Mouse (Mus musculus): ENCODE measurements at regions not wholly inside any gene's neighbourhood (a gene's known extent, or its start where the extent isn't known, plus 50 kb on each side); places are given as distances from the start of the nearest gene placed in this dataset.
"Not testable (repeated sequence)": the region's sequence is repeated elsewhere in the genome, so short reads cannot be mapped to it uniquely, and the experiment has no call there.

DNA sequence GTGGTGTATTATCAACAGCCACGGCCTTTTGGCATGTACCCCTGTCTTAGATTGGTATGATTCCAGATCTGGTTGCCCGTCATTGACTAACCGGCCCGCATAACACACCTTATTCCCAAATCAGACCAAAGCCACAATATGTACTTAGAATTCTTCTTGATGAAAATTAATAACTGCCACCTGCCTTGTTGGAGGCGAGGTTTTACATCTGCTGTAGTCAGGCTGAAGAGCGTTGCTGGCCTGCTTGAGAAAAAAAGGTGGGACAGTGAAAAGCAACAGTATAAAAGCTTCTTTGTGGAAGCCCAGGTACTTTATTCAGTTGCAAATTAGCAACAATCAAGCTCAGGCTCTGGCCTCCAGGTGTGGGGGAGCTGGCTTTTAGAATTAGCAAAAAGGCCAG is 223.6 kb upstream of the Car8 start:
- H3K79me3 ChIP-seq (ENCODE audit: low read depth); H3K4me3 ChIP-seq (ENCODE audit: insufficient read depth, poor library complexity, severe bottlenecking); H3K27me3 ChIP-seq (ENCODE audit: control insufficient read depth, insufficient read depth, insufficient read length); H3K79me2 ChIP-seq (ENCODE audit: control insufficient read depth, insufficient read depth); H3ac ChIP-seq (ENCODE audit: control insufficient read depth, insufficient read length, low read depth); H3K36me3 ChIP-seq (ENCODE audit: control insufficient read depth, insufficient read depth): not testable (repeated sequence)

- no peak overlapping the region for H3ac ChIP-seq (ENCODE audit: control insufficient read depth, insufficient read length, low read depth)
- TF ChIP-seq MYOG (IDR thresholded peaks at IDR 0.05; ENCODE audit: control insufficient read depth, extremely low read depth, insufficient read length): no peak
- no peak for TF ChIP-seq CTCF (IDR thresholded peaks at IDR 0.05; ENCODE audit: control insufficient read depth, insufficient read depth, insufficient read length)
- no peak for TF ChIP-seq USF1 (IDR thresholded peaks at IDR 0.05; ENCODE audit: low read depth)
- TF ChIP-seq FOSL1 (IDR thresholded peaks at IDR 0.05; ENCODE audit: insufficient read depth, low read length, poor library complexity, severe bottlenecking): no peak
- TF ChIP-seq MYOD1 (IDR thresholded peaks at IDR 0.05; ENCODE audit: control insufficient read depth, insufficient read length, low read depth): no peak
- no peaks in the 10 kb centered on the region for H3K79me2 ChIP-seq (ENCODE audit: control insufficient read depth, insufficient read depth)
- no peaks in the 10 kb centered on the region for H3K79me3 ChIP-seq (ENCODE audit: low read depth)
- H3K4me3 ChIP-seq (ENCODE audit: insufficient read depth, poor library complexity, severe bottlenecking): no peak overlapping the region
- H3K36me3 ChIP-seq (ENCODE audit: control insufficient read depth, insufficient read depth): no peaks in the 10 kb centered on the region
- H3K27me3 ChIP-seq (ENCODE audit: control insufficient read depth, insufficient read depth, insufficient read length): no peaks in the 10 kb centered on the region
Observed at GRCm38 (mm10) chr4:8454346-8454745, 215.5 kb upstream of the Car8 start.

DNA sequence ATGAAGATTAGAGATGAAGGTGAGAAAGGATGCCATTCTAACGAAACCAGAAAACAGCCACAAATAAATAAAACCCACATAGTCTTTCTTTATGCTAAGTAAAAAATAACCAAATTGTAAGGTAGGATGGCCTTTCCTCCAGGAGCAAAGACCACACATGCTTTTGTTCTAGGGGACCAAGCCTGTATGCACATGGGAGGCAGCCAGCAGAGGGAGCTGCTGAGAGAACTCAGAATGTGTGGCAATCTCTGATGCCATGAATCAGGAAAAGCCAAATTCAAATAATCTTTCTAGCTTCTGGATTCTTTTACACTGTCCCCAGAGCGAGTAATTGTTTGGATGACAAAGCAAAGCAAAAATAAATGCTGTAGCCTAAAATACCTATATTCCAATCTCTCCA is 193.6 kb upstream of the Car8 start:
- TF ChIP-seq USF1 (IDR thresholded peaks at IDR 0.05; ENCODE audit: low read depth): no peak
- TF ChIP-seq CEBPB (IDR thresholded peaks at IDR 0.05; ENCODE audit: low read depth): peak; percentile 10
- H3K36me3 ChIP-seq (ENCODE audit: control insufficient read depth, insufficient read depth): no peaks in the 10 kb centered on the region
- H3K79me2 ChIP-seq (ENCODE audit: control insufficient read depth, insufficient read depth): no peaks in the 10 kb centered on the region
- H3K27me3 ChIP-seq (ENCODE audit: control insufficient read depth, insufficient read depth, insufficient read length): no peaks in the 10 kb centered on the region
- H3K79me3 ChIP-seq (ENCODE audit: low read depth): no peaks in the 10 kb centered on the region
- H3K4me3 ChIP-seq (ENCODE audit: insufficient read depth, poor library complexity, severe bottlenecking): no peak overlapping the region
- no peak overlapping the region for H3ac ChIP-seq (ENCODE audit: control insufficient read depth, insufficient read length, low read depth)

DNA sequence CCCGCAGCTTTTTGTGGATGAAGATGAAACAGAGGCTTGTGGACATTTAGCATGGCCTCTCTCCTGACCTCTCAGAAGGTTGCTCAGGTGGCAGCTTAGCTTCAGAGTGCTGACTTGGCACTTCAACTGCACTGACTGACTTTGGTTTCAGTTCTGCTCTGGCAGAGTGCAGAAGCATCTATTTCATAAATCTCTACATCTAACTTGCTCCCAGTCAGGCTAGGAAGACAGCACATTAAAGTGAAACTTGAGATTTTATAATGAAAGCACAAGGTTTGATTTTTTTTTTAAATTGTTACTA is 192.1 kb upstream of the Car8 start:
- H3ac ChIP-seq (ENCODE audit: control insufficient read depth, insufficient read length, low read depth): no peak overlapping the region
- no peaks in the 10 kb centered on the region for H3K79me3 ChIP-seq (ENCODE audit: low read depth)
- no peak overlapping the region for H3K4me3 ChIP-seq (ENCODE audit: insufficient read depth, poor library complexity, severe bottlenecking)
- no peak for TF ChIP-seq MYOD1 (IDR thresholded peaks at IDR 0.05; ENCODE audit: control insufficient read depth, insufficient read length, low read depth)
- no peak for TF ChIP-seq CEBPB (IDR thresholded peaks at IDR 0.05; ENCODE audit: low read depth)
- no peak for TF ChIP-seq MYOG (IDR thresholded peaks at IDR 0.05; ENCODE audit: control insufficient read depth, extremely low read depth, insufficient read length)
- TF ChIP-seq USF1 (IDR thresholded peaks at IDR 0.05; ENCODE audit: low read depth): no peak
- no peak for TF ChIP-seq FOSL1 (IDR thresholded peaks at IDR 0.05; ENCODE audit: insufficient read depth, low read length, poor library complexity, severe bottlenecking)
- TF ChIP-seq CTCF (IDR thresholded peaks at IDR 0.05; ENCODE audit: control insufficient read depth, insufficient read depth, insufficient read length): no peak
- H3K79me2 ChIP-seq (ENCODE audit: control insufficient read depth, insufficient read depth): no peaks in the 10 kb centered on the region
- no peaks in the 10 kb centered on the region for H3K27me3 ChIP-seq (ENCODE audit: control insufficient read depth, insufficient read depth, insufficient read length)
- no peaks in the 10 kb centered on the region for H3K36me3 ChIP-seq (ENCODE audit: control insufficient read depth, insufficient read depth)

DNA sequence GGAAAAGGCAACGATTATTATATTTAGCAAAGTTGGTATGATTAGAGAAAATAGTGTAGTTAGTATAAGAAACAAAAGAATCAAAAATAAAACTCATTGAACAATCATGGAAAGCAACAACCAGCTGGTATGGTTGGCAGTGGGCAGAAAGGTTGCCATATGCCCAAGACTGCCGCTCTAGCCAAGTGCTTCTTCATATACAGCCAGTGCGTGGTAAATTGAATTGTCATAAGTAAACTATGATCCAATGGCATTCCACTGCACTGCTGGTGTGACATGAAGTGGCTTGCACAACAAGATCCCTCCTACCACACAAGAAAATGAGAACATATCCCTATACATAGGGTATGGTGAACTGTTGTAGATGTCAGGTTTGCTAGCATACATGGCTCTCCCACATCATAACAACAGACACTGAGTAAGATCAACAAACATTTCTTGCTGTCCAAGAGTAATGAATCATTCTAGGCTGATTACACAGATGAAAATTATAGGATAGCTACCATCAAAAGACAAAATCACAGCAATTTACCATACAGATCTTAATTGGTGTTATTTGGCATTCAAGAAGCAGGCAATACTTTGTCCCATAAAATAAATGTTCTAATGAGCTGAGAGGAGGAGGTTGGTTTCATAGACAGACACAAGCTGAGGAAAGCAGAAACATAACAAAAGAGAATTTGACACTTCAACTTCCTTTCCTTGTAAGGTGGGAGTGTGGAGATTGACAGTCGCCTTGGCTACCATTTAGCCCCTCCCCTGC is 191.6 kb upstream of the Car8 start:
- no peaks in the 10 kb centered on the region for H3K79me2 ChIP-seq (ENCODE audit: control insufficient read depth, insufficient read depth)
- no peaks in the 10 kb centered on the region for H3K27me3 ChIP-seq (ENCODE audit: control insufficient read depth, insufficient read depth, insufficient read length)
- no peaks in the 10 kb centered on the region for H3K36me3 ChIP-seq (ENCODE audit: control insufficient read depth, insufficient read depth)
- no peaks in the 10 kb centered on the region for H3K79me3 ChIP-seq (ENCODE audit: low read depth)
- no peak overlapping the region for H3K4me3 ChIP-seq (ENCODE audit: insufficient read depth, poor library complexity, severe bottlenecking)
- TF ChIP-seq MYOD1 (IDR thresholded peaks at IDR 0.05; ENCODE audit: control insufficient read depth, insufficient read length, low read depth): no peak
- TF ChIP-seq CEBPB (IDR thresholded peaks at IDR 0.05; ENCODE audit: low read depth): no peak
- TF ChIP-seq MYOG (IDR thresholded peaks at IDR 0.05; ENCODE audit: control insufficient read depth, extremely low read depth, insufficient read length): no peak
- TF ChIP-seq USF1 (IDR thresholded peaks at IDR 0.05; ENCODE audit: low read depth): no peak
- no peak for TF ChIP-seq MAX (IDR thresholded peaks at IDR 0.05)
- no peak for TF ChIP-seq CTCF (IDR thresholded peaks at IDR 0.05; ENCODE audit: control insufficient read depth, insufficient read depth, insufficient read length)
- no peak for TF ChIP-seq FOSL1 (IDR thresholded peaks at IDR 0.05; ENCODE audit: insufficient read depth, low read length, poor library complexity, severe bottlenecking)
- H3ac ChIP-seq (ENCODE audit: control insufficient read depth, insufficient read length, low read depth): no peak overlapping the region

DNA sequence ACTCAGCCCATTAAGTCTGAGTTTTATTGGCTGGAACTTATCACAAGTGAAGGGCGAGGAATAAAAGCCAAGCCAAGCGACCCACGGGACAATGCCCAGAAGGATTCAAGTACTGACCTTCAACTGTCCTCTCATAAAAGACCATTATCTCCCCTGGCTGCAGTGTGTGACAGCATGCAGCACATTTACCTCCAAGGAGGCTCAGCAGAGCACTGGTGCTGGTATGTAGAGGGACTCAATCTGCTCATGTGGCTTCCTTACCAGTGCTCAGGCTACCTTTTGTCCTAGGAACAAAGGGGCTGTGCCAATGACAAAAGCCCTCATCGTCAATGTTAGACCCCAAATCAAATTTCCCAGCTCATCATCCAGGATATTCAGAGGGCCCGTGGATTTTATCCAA is 190.9 kb upstream of the Car8 start:
- Histone ChIP-seq H3K27me3 (ENCODE audit: control insufficient read depth, insufficient read depth, insufficient read length) (no peaks in the 10 kb centered on the region), H3K4me3 (ENCODE audit: insufficient read depth, poor library complexity, severe bottlenecking) (no peak overlapping the region), H3ac (ENCODE audit: control insufficient read depth, insufficient read length, low read depth) (no peak overlapping the region), H3K79me3 (ENCODE audit: low read depth) (no peaks in the 10 kb centered on the region), H3K36me3 (ENCODE audit: control insufficient read depth, insufficient read depth) (no peaks in the 10 kb centered on the region), H3K79me2 (ENCODE audit: control insufficient read depth, insufficient read depth) (no peaks in the 10 kb centered on the region)
- TF ChIP-seq USF1 (IDR thresholded peaks at IDR 0.05; ENCODE audit: low read depth) (no peak), CTCF (IDR thresholded peaks at IDR 0.05; ENCODE audit: control insufficient read depth, insufficient read depth, insufficient read length) (no peak), MYOD1 (IDR thresholded peaks at IDR 0.05; ENCODE audit: control insufficient read depth, insufficient read length, low read depth) (no peak), MYOG (IDR thresholded peaks at IDR 0.05; ENCODE audit: control insufficient read depth, extremely low read depth, insufficient read length) (no peak), MAX (IDR thresholded peaks at IDR 0.05) (no peak), CEBPB (IDR thresholded peaks at IDR 0.05; ENCODE audit: low read depth) (no peak), FOSL1 (IDR thresholded peaks at IDR 0.05; ENCODE audit: insufficient read depth, low read length, poor library complexity, severe bottlenecking) (no peak)
